Mouse (Mus musculus) cortical plate, adult 2 months (tissue): ENCODE measurements around the gene Fbxl19.

Experiments
- CTCF ChIP-seq: fragments of 200-500 bp; IDR thresholded peaks from 2 replicates; pipeline ENCODE4 v1.5.1; 2011; ENCODE audit warnings: mild to moderate bottlenecking, control low read depth, low read length; ENCODE audit not compliant: insufficient read depth; ENCODE audit errors: extremely low read depth
- POLR2A ChIP-seq: fragments of 200-500 bp; IDR thresholded peaks from 2 replicates; pipeline ENCODE4 v1.6.1; 2011; ENCODE audit warnings: mild to moderate bottlenecking, low read length, control low read depth; ENCODE audit not compliant: insufficient read depth; ENCODE audit errors: extremely low read depth

DNA sequence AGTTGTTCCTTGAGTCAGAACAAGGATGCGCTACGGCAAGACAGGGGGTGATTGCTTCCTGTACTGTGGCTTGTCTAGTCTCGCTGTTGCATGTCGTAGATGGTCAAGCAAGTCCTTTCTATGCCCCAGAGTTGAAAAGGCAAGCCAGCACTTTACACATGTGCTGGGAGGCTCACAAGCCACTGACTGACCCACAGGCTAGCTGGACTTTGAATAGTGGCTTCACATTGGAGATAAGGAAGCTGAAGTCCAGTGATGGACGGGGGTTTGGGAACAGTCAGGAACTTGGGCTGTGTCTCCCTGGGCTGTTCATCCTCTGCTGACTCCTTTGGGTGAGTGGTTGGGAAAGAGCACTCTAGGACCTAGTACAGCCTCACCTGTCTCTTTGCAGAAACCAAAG, 7.3 kb downstream of the Fbxl19 start:
- TF ChIP-seq POLR2A (no peak), CTCF (no peak)
